Mouse (Mus musculus): Measurements from ENCODE around the gene En2. TPM values are rescaled to one million over a fixed set of nuclear protein-coding genes. Genes with fewer than 3 reads are reported as not detected.

En2 gene
- polyA plus RNA-seq, 1 experiment from 2014 or later, result not detected

DNA sequence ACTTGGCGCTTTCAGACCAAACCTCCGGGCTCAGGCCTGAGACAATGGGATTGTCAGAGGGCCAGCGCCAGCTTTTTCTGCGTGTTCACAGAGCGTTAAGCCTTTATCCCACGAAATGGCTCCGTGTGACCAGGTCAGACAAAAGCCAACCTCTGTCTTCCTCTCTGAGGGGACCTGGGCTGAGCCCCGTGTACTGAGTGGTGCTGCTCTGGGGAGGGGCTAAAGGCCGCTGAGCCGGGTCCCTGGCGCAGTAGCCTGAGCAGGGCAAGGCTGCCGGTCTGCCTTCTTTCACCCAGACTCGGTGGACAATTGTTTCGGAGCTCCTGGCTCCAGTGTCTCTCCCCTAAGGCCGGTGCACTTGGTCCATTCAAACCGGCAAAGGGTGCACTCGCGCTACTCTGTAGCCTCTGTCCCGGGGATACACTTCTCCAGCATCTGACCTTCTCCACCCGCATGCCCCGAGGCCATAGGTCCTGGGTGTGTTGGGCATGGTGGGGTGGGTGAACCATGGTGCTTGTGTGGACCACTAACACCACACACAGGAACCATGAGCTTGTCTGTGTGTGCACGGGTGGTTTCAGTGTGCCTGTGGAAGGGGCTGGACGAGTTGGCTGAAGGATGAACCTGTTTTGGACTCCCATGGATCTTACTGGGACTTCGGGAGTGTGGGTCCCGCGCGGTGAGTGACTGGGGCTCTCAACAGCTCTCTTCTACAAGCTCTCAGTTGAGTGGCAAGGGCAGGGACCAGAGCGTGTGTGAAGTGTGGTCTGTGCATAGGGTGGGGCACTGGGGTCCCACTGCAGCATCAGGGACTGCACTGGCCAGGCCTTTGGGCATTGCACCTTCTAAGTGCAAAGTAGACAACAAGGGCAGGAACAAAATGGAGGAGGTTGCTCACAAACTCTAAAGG, 40.9 kb upstream of the En2 start:
- H3K27ac ChIP-seq (replicated peaks; ENCODE audit: low read depth, low read length), result no peak overlapping the region
- H3K27me3 ChIP-seq (ENCODE audit: control insufficient read depth, insufficient read depth, low read length), result peaks cover 84% of the 10 kb centered on the region
- H3K36me3 ChIP-seq (ENCODE audit: control insufficient read depth, insufficient read depth, low read length), result no peaks in the 10 kb centered on the region
- H3K4me2 ChIP-seq (ENCODE audit: low read depth, severe bottlenecking), result no peak overlapping the region
- no peak overlapping the region for H3K4me3 ChIP-seq (ENCODE audit: low read depth, low read length)
- peak; percentile 46 for DNase-seq (ENCODE audit: low spot score)
- WGBS, result 3% methylated on average over 28 of the region's 28 CpGs
- H3K9me3 ChIP-seq (ENCODE audit: control insufficient read depth, low read length), result no peaks in the 10 kb centered on the region
- no peak overlapping the region for H3K9ac ChIP-seq (ENCODE audit: low read length)
- H3K4me1 ChIP-seq (ENCODE audit: control insufficient read depth, insufficient read depth, low read length), result no peaks in the 10 kb centered on the region
- ATAC-seq (ENCODE audit: insufficient number of reproducible peaks, low FRiP score, low TSS enrichment, low read depth), result peak; percentile 47; the same call in 1 of the 2 replicates

DNA sequence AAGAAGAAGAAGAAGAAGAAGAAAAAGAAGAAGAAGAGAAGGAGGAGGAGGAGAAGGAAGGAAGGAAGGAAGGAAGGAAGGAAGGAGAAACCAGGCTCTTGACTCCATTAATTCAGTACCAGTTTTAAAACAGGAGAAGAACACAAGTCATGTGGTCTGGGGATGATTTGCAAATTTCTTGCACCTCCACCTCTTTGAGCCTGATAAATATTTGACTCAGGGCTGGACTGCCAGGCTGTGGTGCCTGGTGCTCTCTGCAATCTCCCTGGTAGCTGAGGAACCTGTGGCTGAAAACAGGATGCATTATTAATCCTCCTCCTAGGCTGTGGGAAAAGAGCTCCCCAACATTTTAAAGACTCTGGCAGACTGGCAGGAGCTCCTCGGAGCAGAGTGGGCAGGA, 36.6 kb upstream of the En2 start:
- 45% methylated on average over 1 of the region's 1 CpGs for WGBS
- H3K4me2 ChIP-seq (ENCODE audit: low read depth, severe bottlenecking), result no peak overlapping the region
- H3K27me3 ChIP-seq (ENCODE audit: control insufficient read depth, insufficient read depth, low read length), result peaks cover 53% of the 10 kb centered on the region
- no peaks in the 10 kb centered on the region for H3K9me3 ChIP-seq (ENCODE audit: control insufficient read depth, low read length)
- no peaks in the 10 kb centered on the region for H3K36me3 ChIP-seq (ENCODE audit: control insufficient read depth, insufficient read depth, low read length)
- no peak overlapping the region for H3K9ac ChIP-seq (ENCODE audit: low read length)
- no peak overlapping the region for H3K27ac ChIP-seq (replicated peaks; ENCODE audit: low read depth, low read length)
- H3K4me3 ChIP-seq (ENCODE audit: low read depth, low read length), result no peak overlapping the region
- DNase-seq (ENCODE audit: low spot score) (no peak), ATAC-seq (ENCODE audit: insufficient number of reproducible peaks, low FRiP score, low TSS enrichment, low read depth) (no peak)
- no peaks in the 10 kb centered on the region for H3K4me1 ChIP-seq (ENCODE audit: control insufficient read depth, insufficient read depth, low read length)

DNA sequence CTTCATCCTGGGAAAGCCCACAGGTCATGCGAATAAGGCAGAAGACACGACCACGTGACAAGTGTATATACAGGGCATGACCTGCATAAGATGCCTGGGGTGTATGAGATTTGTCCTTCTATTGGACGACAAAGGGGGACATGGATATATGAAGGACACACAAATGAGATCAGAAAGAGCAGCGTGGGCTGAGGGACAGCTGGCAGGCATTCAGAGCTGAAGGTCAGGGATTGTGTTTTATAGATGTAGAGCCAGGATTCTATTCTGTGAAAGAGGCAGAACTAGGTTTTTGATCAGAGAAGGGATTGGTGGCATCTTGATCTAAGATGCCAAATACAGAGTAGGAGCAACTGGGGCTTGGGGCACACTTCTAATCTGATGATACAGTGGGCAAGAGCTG, 33.3 kb upstream of the En2 start:
- Histone ChIP-seq H3K27ac (replicated peaks; ENCODE audit: low read depth, low read length) (no peak overlapping the region), H3K4me2 (ENCODE audit: low read depth, severe bottlenecking) (no peak overlapping the region), H3K9me3 (ENCODE audit: control insufficient read depth, low read length) (no peaks in the 10 kb centered on the region), H3K36me3 (ENCODE audit: control insufficient read depth, insufficient read depth, low read length) (no peaks in the 10 kb centered on the region), H3K4me1 (ENCODE audit: control insufficient read depth, insufficient read depth, low read length) (no peaks in the 10 kb centered on the region), H3K4me3 (ENCODE audit: low read depth, low read length) (no peak overlapping the region), H3K9ac (ENCODE audit: low read length) (no peak overlapping the region), H3K27me3 (ENCODE audit: control insufficient read depth, insufficient read depth, low read length) (peaks cover 19% of the 10 kb centered on the region)
- DNase-seq (ENCODE audit: low spot score), result no peak
- whole genome bisulfite sequencing, result 86% methylated on average over 5 of the region's 5 CpGs
- ATAC-seq (ENCODE audit: insufficient number of reproducible peaks, low FRiP score, low TSS enrichment, low read depth), result no peak

GRCm38 (mm10) chr5:28136438-28136837, 29.1 kb upstream of the En2 start:
- DNase-seq (ENCODE audit: low spot score), result no peak
- ATAC-seq (ENCODE audit: insufficient number of reproducible peaks, low FRiP score, low TSS enrichment, low read depth), result no peak
- Histone ChIP-seq H3K27me3 (ENCODE audit: control insufficient read depth, insufficient read depth, low read length) (0 out of 2 replicates have a peak, but pooled peaks cover under 1% of the 10 kb centered on the region), H3K9me3 (ENCODE audit: control insufficient read depth, low read length) (no peaks in the 10 kb centered on the region), H3K9ac (ENCODE audit: low read length) (no peak overlapping the region), H3K4me1 (ENCODE audit: control insufficient read depth, insufficient read depth, low read length) (no peaks in the 10 kb centered on the region), H3K4me3 (ENCODE audit: low read depth, low read length) (no peak overlapping the region), H3K36me3 (ENCODE audit: control insufficient read depth, insufficient read depth, low read length) (no peaks in the 10 kb centered on the region), H3K4me2 (ENCODE audit: low read depth, severe bottlenecking) (no peak overlapping the region), H3K27ac (replicated peaks; ENCODE audit: low read depth, low read length) (no peak overlapping the region)
- WGBS, result 38% methylated on average over 2 of the region's 2 CpGs

DNA sequence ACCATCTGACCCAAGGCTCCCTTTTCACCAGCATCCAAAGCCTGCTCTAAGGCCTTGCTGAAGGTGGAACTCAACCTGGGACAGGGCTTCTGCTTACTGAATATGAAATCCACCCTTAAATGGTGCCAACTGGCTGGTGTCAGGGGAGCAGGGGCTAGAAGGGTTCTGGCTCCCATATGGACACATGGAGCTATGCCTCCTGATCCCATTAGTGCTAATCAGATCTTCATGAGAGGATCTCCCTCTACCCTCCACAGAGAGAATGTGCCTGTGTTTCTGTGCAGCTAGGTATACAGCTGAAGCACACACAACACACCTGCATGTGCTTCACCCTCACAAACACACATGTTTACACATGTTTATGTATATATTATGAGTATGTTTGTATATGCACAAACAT, 20.9 kb upstream of the En2 start:
- Histone ChIP-seq H3K9ac (ENCODE audit: low read length) (no peak overlapping the region), H3K36me3 (ENCODE audit: control insufficient read depth, insufficient read depth, low read length) (no peaks in the 10 kb centered on the region), H3K4me1 (ENCODE audit: control insufficient read depth, insufficient read depth, low read length) (no peaks in the 10 kb centered on the region), H3K4me3 (ENCODE audit: low read depth, low read length) (no peak overlapping the region), H3K9me3 (ENCODE audit: control insufficient read depth, low read length) (no peaks in the 10 kb centered on the region), H3K27me3 (ENCODE audit: control insufficient read depth, insufficient read depth, low read length) (0 out of 2 replicates have a peak, but pooled peaks cover 2% of the 10 kb centered on the region), H3K27ac (replicated peaks; ENCODE audit: low read depth, low read length) (no peak overlapping the region), H3K4me2 (ENCODE audit: low read depth, severe bottlenecking) (no peak overlapping the region)
- DNase-seq (ENCODE audit: low spot score), result no peak
- no peak for ATAC-seq (ENCODE audit: insufficient number of reproducible peaks, low FRiP score, low TSS enrichment, low read depth)

- DNase-seq (ENCODE audit: low spot score) (no peak), ATAC-seq (ENCODE audit: insufficient number of reproducible peaks, low FRiP score, low TSS enrichment, low read depth) (no peak)
- WGBS, result 78% methylated on average over 8 of the region's 8 CpGs
- no peaks in the 10 kb centered on the region for H3K9me3 ChIP-seq (ENCODE audit: control insufficient read depth, low read length)
- H3K4me2 ChIP-seq (ENCODE audit: low read depth, severe bottlenecking), result no peak overlapping the region
- H3K4me1 ChIP-seq (ENCODE audit: control insufficient read depth, insufficient read depth, low read length), result no peaks in the 10 kb centered on the region
- H3K36me3 ChIP-seq (ENCODE audit: control insufficient read depth, insufficient read depth, low read length), result no peaks in the 10 kb centered on the region
- H3K27me3 ChIP-seq (ENCODE audit: control insufficient read depth, insufficient read depth, low read length), result 0 out of 2 replicates have a peak, but pooled peaks cover 2% of the 10 kb centered on the region
- no peak overlapping the region for H3K4me3 ChIP-seq (ENCODE audit: low read depth, low read length)
- H3K27ac ChIP-seq (replicated peaks; ENCODE audit: low read depth, low read length), result no peak overlapping the region
- H3K9ac ChIP-seq (ENCODE audit: low read length), result no peak overlapping the region
Observed at GRCm38 (mm10) chr5:28146018-28146417, 19.5 kb upstream of the En2 start.

GRCm38 (mm10) chr5:28148473-28148872, 17.0 kb upstream of the En2 start:
- no peak overlapping the region for H3K4me3 ChIP-seq (ENCODE audit: low read depth, low read length)
- H3K36me3 ChIP-seq (ENCODE audit: control insufficient read depth, insufficient read depth, low read length), result no peaks in the 10 kb centered on the region
- H3K27ac ChIP-seq (replicated peaks; ENCODE audit: low read depth, low read length), result no peak overlapping the region
- no peaks in the 10 kb centered on the region for H3K4me1 ChIP-seq (ENCODE audit: control insufficient read depth, insufficient read depth, low read length)
- no peak overlapping the region for H3K9ac ChIP-seq (ENCODE audit: low read length)
- peaks cover 6% of the 10 kb centered on the region for H3K27me3 ChIP-seq (ENCODE audit: control insufficient read depth, insufficient read depth, low read length)
- DNase-seq (ENCODE audit: low spot score) (no peak), ATAC-seq (ENCODE audit: insufficient number of reproducible peaks, low FRiP score, low TSS enrichment, low read depth) (no peak)
- no peaks in the 10 kb centered on the region for H3K9me3 ChIP-seq (ENCODE audit: control insufficient read depth, low read length)
- no peak overlapping the region for H3K4me2 ChIP-seq (ENCODE audit: low read depth, severe bottlenecking)
- WGBS, result 30% methylated on average over 3 of the region's 3 CpGs

DNA sequence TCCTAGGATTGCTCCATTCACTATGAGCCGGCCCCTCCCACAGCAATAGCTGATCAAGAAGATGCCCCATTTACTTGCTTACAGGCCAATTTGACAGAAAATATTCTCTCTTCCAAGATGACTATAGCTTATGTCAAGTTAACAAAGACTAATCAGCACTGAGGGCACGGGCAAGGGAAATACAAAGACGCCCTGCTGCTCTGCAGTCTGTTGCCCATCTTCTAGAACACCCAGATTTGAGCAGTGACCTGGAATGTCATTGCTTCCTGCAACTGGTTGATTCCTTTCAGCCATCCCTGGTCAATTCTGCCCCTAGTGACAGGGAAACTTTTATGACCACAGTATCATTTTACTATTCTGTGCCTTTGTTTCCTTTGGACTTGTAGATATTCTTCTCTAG, 16.1 kb upstream of the En2 start:
- WGBS, result 81% methylated on average over 3 of the region's 3 CpGs

More for the DNA sequence above, 16.1 kb upstream of the En2 start:
- Histone ChIP-seq H3K4me2 (ENCODE audit: low read depth, severe bottlenecking) (no peak overlapping the region), H3K36me3 (ENCODE audit: control insufficient read depth, insufficient read depth, low read length) (no peaks in the 10 kb centered on the region), H3K9ac (ENCODE audit: low read length) (no peak overlapping the region), H3K27ac (replicated peaks; ENCODE audit: low read depth, low read length) (no peak overlapping the region), H3K4me3 (ENCODE audit: low read depth, low read length) (no peak overlapping the region), H3K27me3 (ENCODE audit: control insufficient read depth, insufficient read depth, low read length) (peaks cover 7% of the 10 kb centered on the region), H3K4me1 (ENCODE audit: control insufficient read depth, insufficient read depth, low read length) (no peaks in the 10 kb centered on the region), H3K9me3 (ENCODE audit: control insufficient read depth, low read length) (no peaks in the 10 kb centered on the region)
- ATAC-seq (ENCODE audit: insufficient number of reproducible peaks, low FRiP score, low TSS enrichment, low read depth), result no peak
- no peak for DNase-seq (ENCODE audit: low spot score)
